Mouse (Mus musculus) retina, embryonic 14.5 days (tissue): Measurements from ENCODE around the gene Tnxb.
A peak's percentile ranks its signal among the peaks of the same experiment; 100 is the strongest.
"Not testable (repeated sequence)": the region's sequence is repeated elsewhere in the genome, so short reads cannot be mapped to it uniquely, and the experiment has no call there.

ENCODE experiments used
- DNase-seq: peaks from one replicate; pipeline ENCODE4 v3.0.0-alpha.2; 2015; ENCODE audit warnings: low spot score

The Tnxb gene

DNA sequence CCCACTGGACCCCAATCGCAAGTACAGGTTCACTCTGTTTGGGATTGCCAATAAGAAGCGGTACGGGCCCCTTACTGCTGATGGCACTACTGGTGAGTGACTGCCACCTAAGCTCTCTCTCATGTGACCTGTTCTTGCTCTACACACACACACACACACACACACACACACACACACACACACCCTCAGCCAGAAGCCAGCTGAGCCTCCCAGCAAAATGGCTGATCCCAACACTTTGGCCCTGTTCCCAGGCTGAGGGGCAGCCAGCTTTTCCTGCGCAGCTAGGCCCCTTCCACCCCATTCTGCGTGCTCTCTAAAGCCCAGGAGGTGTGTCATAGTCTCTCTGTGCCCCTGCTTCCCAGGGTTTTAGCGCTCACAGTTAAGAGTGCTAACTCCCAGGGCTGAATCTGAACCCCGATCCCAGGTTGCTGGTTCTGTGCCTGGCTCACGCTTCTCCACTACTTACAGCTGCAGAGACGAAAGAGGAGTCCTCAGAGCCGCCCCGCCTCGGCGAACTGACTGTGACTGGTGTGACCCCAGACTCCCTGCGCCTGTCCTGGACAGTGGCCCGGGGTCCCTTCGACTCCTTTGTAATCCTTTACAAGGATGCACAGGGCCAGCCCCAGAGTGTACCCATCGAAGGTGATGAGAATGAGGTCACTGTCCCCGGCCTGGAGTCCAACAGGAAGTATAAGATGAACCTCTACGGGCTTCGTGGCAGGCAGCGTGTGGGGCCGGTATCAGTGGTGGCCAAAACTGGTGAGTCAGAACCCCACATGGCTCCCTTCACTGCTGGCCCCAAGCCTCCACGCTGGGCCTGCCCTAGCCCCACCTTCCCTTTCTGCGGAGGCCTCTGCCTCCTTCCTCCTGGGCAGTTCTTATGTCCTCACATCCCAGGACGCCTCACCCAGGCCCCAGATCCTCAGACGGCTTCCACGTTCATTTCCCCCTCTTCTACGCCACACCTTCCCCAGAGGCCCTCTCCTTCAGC, 15.1 kb downstream of the Tnxb start:
- no peak for DNase-seq

DNA sequence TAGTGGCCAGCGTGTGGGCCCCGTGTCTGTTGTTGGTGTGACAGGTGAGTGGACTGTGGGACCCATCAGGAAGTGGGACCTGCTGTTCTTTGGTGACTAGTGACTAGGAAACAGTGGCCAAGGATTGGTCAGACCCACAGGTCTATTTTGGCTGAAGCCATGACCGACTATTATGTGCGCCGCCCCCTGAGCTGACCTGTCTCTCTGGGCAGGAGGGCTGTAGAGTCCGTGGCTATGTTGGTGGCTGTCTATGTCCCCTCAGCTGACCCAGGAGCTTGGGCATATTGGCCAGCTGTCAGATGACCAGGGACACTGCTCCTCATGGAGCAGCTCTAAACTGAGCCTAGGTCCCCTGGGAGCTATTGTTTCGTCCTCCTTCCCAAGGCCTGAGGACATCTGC, 18.6 kb downstream of the Tnxb start:
- DNase-seq: no peak

DNA sequence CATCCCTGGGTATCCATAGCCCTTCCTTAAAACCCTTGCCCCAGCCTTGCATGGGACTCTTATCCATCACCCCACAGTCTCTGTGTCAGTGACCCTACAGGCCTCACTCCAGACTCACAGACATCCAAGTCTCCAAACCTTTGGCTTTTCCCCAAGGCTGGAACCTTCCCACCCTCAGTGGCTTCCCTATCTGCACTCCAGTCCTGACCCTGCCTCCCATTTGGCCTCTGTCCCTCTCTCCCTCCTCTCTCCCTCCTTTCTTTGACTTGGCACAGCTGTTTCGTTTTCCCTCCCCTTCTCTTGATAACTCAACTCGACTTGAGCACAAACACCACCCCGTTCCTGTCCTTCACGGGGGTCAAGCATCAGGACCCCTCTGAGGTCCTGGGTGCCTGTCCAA, 20.1 kb downstream of the Tnxb start:
- DNase-seq: no peak

DNA sequence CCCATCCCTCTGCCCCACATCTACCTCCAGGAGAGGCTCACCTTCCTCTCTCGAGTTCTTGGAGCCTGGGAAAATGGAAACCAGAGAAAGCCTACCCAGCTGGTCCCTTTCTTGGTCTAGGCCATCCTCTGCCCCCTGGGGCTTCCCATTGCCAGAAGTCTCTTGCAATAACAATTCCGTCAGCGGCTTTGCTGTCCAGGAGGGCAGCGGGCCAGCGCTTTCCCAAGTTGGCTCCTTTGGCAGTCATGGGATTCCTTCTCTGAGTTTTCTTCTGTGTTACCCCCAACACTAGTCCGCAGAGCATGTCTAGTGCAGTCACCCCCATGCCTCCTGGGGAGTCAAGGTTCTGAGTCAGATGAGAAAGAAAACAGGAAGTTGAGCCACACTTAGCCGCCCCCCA, 22.6 kb downstream of the Tnxb start:
- DNase-seq: no peak

DNA sequence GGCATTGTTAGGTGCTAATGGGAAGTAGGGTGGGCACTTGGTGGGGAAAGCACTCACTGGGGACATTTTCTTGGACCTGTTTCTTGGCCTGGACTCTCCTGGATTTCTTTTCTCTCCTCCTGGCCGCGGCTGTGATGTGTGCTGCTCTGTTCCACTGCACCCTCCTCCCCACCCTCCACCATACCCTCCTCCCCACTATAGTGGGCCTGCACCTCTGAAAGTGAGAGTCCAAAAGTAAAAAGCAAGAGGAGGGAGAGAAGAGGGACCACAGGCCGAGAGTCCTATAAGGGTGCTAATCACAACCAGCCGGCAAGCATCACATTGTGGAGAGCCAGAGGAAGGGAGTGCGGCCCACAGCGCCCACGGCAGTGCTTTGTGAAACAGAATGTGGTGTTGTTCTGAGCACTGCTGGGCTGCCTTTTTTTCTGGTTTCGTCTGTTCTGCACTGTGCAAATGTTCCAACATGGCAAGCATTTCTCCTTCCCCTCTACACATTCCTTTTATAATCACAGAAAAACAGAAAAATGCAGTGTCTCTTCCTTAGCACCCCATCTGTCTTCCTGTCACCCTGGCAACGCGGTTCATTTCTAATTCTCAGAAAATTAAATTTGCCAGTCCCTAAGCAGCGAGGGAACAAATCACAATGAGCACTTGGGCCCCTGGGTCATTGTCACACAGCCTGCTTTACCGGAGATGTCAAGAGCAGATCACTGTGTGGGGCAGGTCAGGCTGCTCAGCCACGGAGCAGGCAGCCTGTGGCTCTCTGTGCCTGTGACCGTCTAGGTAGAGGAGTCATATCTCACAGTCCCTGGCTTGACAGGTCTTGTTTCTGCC, 29.5 kb downstream of the Tnxb start:
- no peak for DNase-seq

DNA sequence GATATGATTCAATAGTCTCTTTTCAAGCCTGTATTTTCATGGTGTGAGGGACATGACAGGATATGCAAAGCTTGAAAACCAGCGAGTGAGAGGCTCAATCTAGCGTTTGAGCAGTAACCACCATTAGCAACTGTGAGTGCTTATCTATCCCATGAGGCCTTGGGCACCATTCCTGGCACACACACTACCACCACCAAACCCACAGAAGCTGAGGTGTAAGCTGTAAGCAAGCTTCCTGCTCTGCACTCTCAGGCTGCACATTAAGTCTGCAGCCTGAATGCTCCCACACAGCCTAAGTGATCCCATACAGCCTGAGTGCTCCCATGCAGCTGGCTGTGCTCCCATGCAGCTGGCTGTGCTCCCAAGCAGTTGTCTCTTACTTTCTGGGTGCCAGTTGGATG, 30.3 kb downstream of the Tnxb start:
- no peak for DNase-seq

DNA sequence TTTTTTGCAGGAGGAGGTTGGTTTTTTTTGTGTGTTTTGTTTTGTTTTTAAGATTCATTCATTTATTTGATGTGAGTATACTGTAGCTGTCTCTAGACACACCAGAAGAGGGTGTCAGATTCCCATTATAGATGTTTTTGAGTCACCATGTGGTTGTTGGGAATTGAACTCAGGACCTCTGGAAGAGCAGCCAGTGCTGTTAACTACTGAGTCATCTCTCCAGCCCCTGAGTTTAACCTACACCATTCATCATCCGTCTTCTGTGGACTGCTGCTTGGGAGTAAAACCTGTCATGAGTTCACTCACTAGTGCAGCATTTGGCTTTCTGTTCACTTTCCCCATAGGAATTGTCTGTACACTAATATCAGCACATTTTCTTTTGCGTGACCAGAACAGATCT, 36.1 kb downstream of the Tnxb start:
- DNase-seq: not testable (repeated sequence)

DNA sequence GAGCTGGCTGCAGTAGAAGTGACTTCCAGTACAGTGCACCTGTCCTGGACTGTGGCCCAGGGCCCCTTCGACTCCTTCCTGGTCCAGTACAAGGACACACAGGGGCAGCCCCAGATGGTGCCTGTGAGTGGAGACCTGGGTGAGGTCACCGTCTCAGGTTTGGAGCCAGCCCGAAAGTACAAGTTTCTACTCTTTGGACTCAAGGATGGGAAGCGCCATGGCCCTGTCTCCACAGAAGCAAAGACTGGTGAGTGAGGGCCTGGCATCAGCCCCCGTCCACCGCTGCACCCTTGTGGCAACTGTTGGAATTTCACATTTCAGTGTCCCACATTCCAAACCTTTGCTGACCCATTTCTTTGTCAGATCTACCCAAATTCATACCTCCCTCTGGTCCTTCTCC, 42.6 kb downstream of the Tnxb start:
- peak; percentile 77 for DNase-seq

DNA sequence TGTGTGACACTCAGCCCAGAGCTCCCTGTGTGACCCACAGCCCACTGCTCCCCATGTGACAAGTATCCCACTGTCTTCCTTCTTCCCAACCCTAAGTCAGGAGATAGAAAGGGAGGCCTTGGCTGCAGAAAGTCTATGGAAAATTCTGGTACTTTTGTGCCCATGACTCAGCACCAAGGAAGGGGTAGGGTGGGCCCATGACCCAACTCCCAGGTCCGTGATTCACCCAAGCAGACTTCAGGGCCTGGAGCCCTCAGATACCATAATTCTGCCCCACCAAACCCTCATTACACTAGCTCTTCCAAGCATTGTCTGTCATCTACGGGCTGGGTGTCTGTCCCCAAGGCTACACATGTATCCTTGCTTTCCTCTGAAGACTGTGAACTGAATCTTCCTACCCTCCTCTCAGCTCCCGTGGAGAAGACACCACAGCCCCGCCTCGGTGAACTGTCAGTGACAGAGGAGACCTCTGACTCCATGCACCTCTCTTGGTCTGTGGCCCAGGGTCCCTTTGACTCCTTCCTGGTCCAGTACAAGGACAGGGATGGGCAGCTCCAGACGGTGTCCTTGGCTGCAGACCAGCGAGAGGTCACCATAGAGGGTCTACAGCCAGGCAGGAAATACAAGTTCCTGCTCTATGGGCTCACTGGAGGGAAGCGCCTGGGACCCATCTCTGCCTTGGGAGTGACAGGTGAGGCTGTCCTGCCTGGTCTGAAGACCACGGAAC, 44.0 kb downstream of the Tnxb start:
- not testable (repeated sequence) for DNase-seq

DNA sequence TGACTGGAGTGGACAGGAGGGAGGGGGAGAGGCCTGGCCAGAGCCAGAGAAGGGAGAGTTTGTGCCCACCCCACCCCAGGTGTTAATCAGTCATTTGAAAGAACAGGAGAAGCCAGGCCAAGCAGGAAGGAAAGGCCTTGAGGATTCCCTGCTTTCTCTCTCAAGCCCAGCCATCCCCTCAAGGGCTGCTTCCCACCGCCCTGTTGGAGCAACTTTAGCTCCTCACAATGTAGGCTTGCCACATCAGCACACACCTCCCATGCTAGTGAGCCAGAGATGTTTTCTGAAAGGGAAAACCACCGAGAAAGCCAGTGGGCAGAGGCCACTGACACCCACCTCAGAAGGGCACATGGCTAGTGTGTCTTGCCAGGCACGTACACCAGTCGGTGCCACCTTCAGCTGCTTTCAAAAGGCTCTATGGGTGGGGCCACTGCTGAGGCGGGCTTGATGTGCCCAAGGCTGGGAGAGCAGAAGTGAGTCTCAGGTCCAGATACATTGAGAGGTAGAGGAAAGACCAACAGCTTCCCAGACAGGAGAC, 44.6 kb downstream of the Tnxb start:
- DNase-seq: not testable (repeated sequence)

DNA sequence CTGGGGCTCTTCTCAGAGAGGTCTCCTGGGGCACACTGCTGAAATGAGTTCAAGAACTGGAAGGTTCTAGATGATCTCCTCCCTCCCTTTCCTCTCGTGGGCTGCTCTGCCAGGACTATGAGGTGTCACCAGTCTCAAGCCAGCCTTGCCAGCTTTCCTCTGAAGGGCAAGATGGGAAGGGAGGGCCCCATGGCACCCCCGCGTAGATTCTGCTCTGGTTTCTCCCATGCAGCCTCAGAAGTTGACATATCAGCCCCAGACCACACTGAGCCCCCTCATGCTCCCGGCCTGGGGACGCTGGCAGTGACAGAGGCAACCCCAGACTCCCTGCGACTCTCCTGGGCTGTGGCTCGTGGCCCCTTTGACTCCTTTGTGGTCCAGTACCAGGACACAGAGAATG, 45.1 kb downstream of the Tnxb start:
- DNase-seq: not testable (repeated sequence)

DNA sequence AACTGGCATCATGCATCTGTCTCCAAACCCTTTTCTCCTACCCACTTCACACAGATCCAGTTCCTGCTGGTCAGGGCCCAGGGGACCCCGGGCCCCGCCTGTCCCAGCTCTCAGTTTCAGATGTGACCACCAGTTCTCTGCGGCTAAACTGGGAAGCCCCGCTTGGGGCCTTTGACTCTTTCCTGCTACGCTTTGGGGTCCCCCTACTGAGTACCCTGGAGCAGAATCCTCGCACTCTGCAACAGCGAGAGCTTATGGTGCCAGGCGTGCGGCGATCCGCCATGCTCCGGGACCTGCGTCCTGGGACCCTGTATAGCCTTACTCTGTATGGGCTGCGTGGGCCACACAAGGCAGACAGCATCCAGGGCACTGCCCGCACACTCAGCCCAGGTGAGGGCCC, 45.9 kb downstream of the Tnxb start:
- no peak for DNase-seq

DNA sequence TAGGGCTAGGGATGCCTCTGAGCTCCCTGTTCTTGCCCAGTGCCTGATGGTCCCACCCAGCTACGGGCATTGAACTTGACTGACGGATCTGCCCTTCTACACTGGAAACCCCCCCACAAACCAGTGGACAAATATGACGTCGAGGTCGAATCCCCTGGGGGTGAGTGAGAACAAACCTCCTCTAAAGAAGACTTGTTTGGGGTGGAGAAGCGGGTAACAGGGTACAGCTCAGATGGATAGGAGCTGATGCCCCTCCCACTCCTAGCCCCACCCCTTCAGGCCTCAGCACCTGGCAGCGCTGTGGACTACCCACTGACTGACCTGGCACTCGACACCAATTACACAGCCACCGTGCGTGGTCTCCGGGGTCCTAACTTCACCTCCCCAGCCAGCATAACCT, 47.1 kb downstream of the Tnxb start:
- no peak for DNase-seq

DNA sequence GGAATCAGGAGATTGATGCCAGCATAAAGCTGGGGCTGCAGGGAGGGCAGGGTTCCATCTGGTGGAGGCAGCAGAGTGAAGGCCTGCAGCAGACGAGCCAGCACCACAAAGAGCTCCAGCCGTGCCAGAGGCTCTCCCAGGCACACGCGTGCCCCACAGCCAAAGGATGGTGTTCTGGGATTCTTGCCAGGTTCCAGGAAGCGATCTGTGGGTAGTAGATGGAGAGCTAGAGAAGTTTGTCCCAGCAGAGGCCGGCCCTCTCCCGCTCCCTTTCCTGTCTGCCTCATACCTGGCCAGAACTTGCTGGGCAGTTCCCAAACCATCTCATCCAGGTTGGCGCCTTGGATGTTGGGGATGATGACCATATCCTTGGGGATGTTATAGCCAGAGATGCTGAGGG, 49.6 kb downstream of the Tnxb start:
- not testable (repeated sequence) for DNase-seq

DNA sequence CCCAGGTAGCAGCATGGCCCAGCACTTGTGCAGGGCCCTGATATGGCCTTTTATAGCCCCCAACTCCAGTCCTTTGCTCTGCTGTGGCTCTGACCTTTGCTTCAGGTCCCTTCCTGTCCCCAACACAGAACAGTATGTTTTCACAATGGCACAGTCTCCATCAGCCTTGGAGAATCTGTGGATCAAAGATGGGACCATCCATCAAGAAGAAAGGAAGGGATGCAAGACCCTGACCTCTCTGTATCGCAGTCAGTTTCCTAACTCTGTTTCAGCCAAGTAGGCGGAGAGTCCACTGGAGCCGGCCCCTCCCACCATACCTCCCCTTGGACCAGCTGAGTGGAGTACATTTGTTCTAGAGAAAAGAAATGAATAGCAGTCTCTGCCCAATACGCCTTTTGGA, 51.9 kb downstream of the Tnxb start:
- DNase-seq: not testable (repeated sequence)

DNA sequence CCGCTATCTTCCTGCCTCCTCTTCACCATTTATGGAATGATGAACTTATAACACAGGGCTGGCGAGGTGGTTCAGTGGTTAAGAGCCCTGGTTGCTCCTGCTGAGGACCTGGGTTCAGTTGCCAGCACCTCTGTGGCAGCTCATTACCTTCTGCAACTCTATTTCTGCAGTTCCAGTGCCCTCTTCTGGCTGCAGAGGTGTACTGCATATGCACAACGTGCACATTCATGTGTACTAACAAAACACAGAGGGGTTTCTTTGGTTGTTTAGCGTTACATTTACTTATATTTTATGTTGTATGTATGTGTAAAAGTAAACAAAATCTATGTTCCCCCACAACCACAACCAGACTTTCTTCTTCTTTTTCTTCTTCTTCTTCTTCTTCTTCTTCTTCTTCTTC, 52.7 kb downstream of the Tnxb start:
- DNase-seq: no peak

DNA sequence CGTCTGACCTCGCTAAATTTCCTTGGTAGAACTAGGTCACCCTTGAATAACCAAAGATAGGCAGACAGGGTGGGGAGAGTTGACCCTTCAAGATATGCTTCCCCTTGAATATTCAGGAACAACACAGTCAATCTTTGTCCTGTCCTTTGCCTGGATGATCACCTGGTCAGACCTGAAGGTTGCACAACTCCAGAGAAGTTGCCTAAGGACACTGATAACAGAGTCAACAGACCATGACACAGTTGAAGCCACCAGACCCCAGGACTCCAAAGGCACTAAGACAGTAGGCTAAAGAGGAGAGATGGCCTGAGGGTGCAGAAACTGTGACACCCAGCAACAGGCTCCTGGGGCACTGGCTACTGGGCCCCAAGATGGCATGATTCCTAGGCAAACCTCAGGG, 57.6 kb downstream of the Tnxb start:
- no peak for DNase-seq

DNA sequence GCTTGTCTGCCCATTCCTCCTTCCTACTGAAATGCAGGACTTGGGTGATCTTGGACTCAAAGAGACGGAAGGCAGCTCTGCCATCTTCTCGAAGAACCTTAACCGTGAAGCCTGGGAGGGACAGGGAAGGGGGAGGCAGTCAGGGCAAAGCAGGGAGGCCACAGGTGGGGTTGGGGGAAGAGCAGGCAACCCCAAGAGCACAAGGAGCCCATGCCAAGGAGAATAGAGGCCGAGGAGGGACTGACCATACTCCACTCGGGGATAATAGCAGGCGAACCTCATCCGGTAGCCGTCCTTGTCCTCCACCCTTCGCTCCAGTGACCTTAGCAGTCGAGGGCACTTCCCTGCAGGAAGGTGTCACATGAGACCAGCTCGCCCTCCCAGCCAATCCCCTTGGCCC, 58.8 kb downstream of the Tnxb start:
- DNase-seq: not testable (repeated sequence)

DNA sequence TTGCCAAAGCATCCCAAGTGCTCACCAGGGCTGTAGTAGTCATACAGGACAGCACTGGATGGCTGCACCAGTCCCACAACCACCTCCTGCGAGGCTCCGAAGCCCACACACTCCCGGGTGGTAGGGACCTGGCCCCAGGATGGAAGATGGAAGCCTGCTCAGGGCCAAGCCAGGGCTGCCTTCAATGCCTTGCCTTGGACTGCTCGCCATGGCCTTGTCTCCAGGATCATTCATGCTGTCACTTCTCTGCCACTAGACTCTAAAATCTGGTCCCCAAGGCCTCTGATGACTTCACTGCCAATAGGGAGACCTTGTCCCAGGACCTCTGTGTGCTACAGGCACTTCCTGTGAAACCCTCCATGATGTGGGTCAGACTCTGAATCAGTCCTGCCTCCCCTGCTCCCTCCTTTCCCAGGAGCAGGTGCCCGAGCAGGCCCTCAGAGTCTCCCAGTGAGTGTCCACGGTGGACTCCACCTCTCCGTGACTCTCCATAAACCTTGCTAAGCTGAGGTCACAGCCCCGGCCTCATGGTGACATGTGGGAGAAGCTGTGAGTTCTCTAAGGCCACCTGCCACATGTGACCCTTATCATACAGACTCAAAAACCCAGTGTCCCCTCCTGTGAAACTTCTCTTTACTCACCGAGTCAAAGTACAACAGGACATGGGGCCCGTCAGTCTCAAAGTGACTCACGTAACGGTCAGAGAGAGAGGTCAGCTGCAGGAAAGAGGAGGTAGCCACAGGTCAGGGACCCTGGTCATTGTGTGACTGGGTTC, 59.6 kb downstream of the Tnxb start:
- not testable (repeated sequence) for DNase-seq

DNA sequence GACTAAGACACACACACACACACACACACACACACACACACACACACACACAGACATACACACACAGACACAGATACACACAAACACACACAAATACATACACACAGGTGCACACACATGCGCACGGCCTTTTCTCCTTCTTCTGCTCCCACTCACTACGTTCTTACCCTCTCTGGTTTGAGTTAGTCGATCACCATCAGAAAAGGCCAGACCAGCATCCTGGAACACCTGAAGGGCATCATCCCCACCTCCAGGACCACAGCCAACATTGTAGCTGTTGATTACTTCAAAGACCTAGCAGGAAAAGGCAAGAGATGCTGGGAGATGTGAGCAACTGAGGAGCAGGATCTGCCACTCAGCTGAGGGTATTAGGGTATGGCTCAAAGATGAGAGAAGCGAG, 67.1 kb downstream of the Tnxb start:
- not testable (repeated sequence) for DNase-seq

DNA sequence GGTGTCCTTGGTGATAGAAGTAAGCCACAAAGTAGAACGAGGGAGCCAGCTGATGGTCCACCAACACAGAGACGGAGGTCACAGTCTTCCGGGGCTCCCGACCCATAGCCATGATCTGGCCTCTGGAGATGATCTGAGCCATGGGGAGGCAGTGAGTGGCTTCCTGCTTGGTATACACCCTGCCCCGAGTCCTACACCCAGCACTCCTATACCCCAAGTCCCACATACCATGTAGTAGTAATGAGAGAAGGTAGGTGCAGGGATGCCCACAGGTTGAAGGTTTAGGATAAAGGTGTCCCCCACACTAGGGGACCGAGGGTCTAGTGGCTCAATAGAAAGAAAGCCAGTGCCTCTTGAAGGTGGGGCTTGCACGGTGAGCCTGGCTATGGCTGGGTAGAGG, 69.4 kb downstream of the Tnxb start:
- DNase-seq: not testable (repeated sequence)
